Mouse (Mus musculus) urinary bladder, postnatal 36 days (tissue): ENCODE data around the gene Oas1d.
"Not testable (repeated sequence)": the region's sequence is repeated elsewhere in the genome, so short reads cannot be mapped to it uniquely, and the experiment has no call there.

ENCODE experiments used
- DNase-seq, 2 experiments: peaks; one replicate each; pipeline ENCODE4 v3.0.0; 2022; ENCODE audit warnings: low spot score in 2 of 2, mixed read lengths in 1 of 2

Oas1d gene

GRCm38 (mm10) chr5:120914204-120914603, at the start of gene Oas1d:
TSS of gene Oas1d (plus strand) at chr5:120914536.
- DNase-seq: not testable (repeated sequence)

DNA sequence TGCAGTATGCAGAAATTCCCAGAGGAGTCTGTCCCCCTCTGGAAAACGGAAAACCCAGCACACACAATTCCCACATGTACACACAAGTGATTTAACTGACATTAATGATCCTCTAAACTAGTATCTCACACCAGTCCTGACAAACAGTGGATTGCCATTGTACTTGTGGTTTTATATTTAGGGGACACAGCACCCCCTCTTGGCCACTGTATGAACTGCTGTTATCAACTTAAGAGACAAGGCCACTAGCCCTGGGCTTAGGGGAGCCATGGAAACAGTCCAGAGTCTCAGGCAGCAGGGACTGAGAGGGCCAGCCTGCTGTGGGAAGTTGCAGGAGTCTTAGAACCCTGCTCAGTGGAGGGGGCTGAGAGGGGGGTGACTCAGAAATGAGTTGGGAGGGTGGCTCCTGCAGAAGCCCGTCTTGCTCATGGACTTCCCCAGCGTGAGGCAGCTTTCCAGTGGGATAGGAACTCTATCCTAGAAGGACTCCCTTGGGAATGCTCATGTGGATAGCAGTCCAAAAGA, 48.9 kb upstream of the Oas1d start:
- DNase-seq: no peak

- no peak for DNase-seq
Observed at GRCm38 (mm10) chr5:120869436-120870015, 44.8 kb upstream of the Oas1d start.

- no peak for DNase-seq
Observed at GRCm38 (mm10) chr5:120870081-120870480, 44.3 kb upstream of the Oas1d start.

DNA sequence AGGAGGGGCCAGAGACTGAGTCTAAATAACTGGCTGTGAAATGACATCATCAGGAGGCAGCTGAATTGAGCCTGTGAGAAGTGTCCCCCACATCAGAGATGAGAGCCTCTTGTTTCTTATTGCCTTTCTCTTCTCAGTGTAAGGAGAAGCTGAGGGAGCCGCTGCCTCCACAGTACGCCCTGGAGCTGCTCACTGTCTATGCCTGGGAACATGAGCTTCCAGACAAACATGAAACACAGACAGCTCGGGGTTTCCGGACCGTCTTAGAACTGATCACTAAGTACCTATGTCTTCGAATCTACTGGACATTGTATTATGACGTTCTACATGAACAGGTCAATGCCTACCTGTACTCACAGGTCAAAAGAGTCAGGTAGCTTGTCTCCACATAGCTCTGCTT, 43.6 kb upstream of the Oas1d start:
- DNase-seq: no peak

DNA sequence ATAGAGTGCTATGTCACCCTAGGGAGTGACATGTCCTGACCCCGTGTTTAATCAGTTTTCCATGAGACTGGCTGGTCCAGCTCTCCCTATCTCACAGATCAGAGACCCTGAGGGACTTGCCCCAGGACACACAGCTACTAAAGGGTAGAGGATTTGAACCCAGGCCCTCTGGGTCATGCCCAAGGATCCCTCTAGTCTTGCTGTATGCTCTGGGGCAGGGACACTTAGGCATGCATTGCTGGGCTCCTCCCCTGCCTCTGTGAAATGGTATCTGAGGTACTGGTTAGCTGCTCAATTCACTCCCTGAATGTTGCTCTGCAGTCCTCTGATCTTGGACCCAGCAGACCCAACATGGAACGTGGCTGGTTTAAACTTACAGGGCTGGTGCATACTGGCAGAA, 42.9 kb upstream of the Oas1d start:
- DNase-seq: no peak

- not testable (repeated sequence) for DNase-seq
Observed at GRCm38 (mm10) chr5:120876839-120877238, 37.5 kb upstream of the Oas1d start.

DNA sequence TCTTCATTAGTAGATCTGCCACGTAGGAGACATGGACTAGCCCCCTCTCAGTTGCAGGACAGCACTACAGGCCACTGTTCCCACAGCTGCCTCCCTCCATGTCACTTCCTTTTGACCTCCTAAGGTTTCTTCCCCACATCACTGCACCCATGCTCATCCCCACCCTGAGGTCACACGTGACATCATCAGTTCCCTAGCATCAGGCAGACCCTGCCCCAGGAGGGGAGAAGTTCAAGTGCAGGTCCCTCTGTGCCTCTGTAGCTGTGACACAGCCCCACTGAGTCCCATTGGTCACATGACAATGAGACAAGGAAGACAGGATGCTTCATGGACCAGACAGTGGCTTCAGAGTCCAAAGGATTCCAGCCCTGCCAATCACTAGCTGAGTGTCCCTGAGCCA, 36.9 kb upstream of the Oas1d start:
- not testable (repeated sequence) for DNase-seq

- DNase-seq: not testable (repeated sequence)
Observed at GRCm38 (mm10) chr5:120878803-120879202, 35.5 kb upstream of the Oas1d start.

DNA sequence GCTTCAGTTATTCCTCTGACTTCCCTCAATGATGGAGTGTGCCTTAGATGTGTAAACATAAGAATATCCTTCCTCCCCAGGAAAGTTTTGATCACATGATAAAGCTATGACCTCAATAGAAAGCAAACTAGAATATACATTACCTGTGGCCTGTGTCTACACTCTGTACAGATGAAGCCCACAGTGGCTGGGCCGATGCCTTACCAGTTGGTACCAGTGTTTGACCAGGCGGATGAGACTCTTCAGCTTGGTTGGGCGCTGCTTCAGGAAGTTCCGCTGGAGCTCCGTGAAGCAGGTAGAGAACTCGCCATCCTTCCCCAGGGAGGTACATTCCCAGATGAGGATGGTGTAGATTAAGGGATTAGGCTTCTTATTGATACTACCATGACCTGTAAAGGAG, 32.7 kb upstream of the Oas1d start:
- DNase-seq: not testable (repeated sequence)

GRCm38 (mm10) chr5:120887413-120887812, 26.9 kb upstream of the Oas1d start, which contains the start of gene Oas1g:
TSS of gene Oas1g (minus strand) at chr5:120887613.
- not testable (repeated sequence) for DNase-seq

GRCm38 (mm10) chr5:120887831-120888230, 26.5 kb upstream of the Oas1d start:
- no peak for DNase-seq

DNA sequence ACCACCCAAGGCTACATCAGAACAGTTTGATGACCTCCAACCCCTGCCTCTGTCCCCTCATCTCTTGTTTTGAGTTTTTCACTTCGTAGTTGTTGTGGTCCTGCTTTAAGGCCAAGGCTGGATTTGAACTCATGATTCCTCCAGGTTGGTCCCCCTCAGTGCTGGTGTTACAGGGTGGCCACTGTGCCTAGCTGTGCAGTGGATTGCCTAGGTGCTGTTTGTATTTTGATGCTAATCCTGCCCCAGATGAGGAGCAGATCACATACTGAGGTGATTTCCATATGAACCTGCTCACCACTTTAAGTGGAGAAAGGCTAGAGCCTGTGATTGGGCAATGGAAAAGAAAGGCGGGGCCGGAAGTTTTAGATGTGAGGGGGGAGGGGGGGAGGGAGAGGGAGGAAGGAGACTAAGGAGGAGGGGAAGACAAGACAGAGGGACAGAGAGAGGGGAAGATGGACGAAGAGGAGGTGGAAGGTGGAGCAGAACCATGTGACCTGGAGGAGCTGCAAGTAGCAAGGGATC, 26.0 kb upstream of the Oas1d start:
- not testable (repeated sequence) for DNase-seq

- DNase-seq: no peak
Observed at GRCm38 (mm10) chr5:120890026-120890425, 24.3 kb upstream of the Oas1d start.

DNA sequence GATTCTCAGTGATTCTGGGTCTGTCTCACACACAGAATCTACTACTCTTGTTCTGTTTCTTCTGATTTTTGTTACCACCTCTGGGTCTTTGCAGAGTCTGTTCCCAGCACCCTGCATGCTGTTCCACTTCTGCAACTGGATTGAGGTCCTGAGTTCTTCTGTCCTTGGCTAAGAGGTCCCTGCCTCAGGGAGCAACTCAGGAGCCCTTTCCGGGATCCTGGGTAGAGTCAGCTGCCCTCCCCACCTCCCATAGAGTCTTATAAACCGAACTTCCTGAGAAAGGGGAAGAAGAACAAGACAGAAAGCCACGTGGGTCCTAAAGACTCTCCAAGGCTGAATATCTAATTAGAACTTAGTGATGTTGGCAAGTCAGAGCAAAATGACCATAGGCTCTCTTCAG, 23.3 kb upstream of the Oas1d start:
- DNase-seq: no peak

GRCm38 (mm10) chr5:120891566-120892242, 22.6 kb upstream of the Oas1d start:
- not testable (repeated sequence) for DNase-seq

GRCm38 (mm10) chr5:120892243-120892660, 22.1 kb upstream of the Oas1d start:
- no peak for DNase-seq

- DNase-seq: not testable (repeated sequence)
Observed at GRCm38 (mm10) chr5:120893866-120894265, 20.5 kb upstream of the Oas1d start.

GRCm38 (mm10) chr5:120894692-120895091, 19.6 kb upstream of the Oas1d start:
- not testable (repeated sequence) for DNase-seq

DNA sequence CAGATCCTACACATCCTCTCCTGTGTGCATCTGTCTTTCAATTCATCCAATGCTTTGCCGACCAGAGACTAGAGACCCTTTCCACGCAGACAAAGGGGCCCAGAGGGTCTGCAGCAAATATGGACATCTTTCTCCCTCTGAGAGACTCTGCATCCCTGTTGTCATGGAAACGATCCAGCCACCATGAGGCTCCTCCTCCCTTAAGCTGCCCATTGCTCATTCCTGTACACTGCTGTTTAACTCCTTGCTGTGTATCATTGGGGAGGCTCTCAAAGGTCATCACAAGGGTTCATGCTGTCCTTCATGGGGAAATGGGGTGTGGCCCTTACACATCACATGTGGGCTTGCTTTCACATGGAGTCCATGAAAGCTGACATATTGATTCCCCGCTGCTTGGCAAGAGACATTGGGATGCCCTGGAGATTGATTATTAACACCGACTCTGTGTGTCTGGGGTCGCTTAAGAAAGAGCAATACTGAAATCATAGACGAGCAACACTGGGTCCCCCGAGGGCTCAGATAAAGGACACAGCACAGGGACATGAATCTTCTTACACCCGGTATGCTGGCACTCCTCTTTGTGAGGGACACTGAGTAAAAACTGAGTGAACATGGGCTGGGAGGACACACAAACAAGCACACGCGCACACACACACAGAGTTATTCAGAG, 19.0 kb upstream of the Oas1d start:
- no peak for DNase-seq

- no peak for DNase-seq
Observed at GRCm38 (mm10) chr5:120898307-120898706, 16.0 kb upstream of the Oas1d start.

DNA sequence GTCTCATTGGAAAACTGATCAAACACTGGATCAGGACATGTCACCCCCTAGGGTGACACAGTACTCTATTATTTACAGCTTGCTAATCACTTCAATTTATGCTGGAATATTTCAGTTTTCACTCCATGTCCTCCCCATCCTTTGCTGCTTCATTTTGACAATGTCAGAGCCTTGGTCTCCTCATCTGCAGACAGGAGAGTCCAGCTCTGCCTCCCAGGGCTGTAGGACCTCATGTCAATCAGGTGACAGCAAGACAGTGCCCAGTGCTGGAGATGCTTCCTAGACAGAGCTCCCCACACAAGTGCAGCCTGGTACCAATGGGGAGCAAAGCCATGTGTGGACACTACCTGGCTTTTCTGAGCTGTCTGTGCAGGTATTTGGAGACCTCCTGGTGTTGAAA, 15.6 kb upstream of the Oas1d start:
- no peak for DNase-seq
